Mouse (Mus musculus) lung, postnatal 0 days (tissue): ENCODE results near the gene Amacr.

Source experiments
- CTCF ChIP-seq: IDR thresholded peaks from 2 replicates; pipeline ENCODE4 v1.5.1; 2016; ENCODE audit warnings: antibody characterized with exemption, mild to moderate bottlenecking
- EP300 ChIP-seq: IDR thresholded peaks from 2 replicates; pipeline ENCODE4 v1.6.1; 2016; ENCODE audit warnings: antibody characterized with exemption, mild to moderate bottlenecking, control low read depth

GRCm38 (mm10) chr15:10959277-10960026, 22.1 kb upstream of the Amacr start:
- TF ChIP-seq CTCF = no peak
- TF ChIP-seq EP300 = no peak
